Comparison of ENCODE assay signal across 10 mouse cellular contexts in genomic region chr12:111094073-111094472, GRCm38 (mm10). TPM values are rescaled to one million over a fixed set of nuclear protein-coding genes. Genes with fewer than 3 reads are reported as not detected.
A peak's percentile ranks its signal among the peaks of the same experiment; 100 is the strongest.
DNase-seq lines count a peak whose midpoint lies in the region; ATAC-seq and TF ChIP-seq lines count a peak whose summit lies in the region.
"Had no signal": no experiment of that assay in that cellular context is flagged by ENCODE, and none has a peak within 500 bp of the region (broad histone marks: within the 10 kb centered on the region; RNA-seq: fewer than 3 reads in every experiment).

No protein-coding gene starts in this region.

- H3K4me2 ChIP-seq in kidney, postnatal 0 days (ENCODE audit: low read length), result no peak overlapping the region
- no peak overlapping the region for H3K4me2 ChIP-seq in kidney, embryonic 16.5 days (replicated peaks; ENCODE audit: low read depth, low read length)
- H3K4me2 ChIP-seq in liver, embryonic 13.5 days, result no peak overlapping the region
- H3K4me2 ChIP-seq: hindbrain, embryonic 15.5 days; limb, embryonic 15.5 days had no signal

- no peaks in the 10 kb centered on the region; the same call in 1 of the 2 replicates for H3K4me1 ChIP-seq in kidney, postnatal 0 days (replicated peaks; ENCODE audit: insufficient read depth, low read length)
- H3K4me1 ChIP-seq in kidney, embryonic 16.5 days (ENCODE audit: insufficient read depth, low read length), result peaks cover 5% of the 10 kb centered on the region
- H3K4me1 ChIP-seq in liver, embryonic 13.5 days (replicated peaks), result peaks cover 32% of the 10 kb centered on the region

- H3K27me3 ChIP-seq in kidney, postnatal 0 days (ENCODE audit: insufficient read depth, low read length), result no peaks in the 10 kb centered on the region
- H3K27me3 ChIP-seq in kidney, embryonic 16.5 days (ENCODE audit: insufficient read depth, low read length), result no peaks in the 10 kb centered on the region
- no peaks in the 10 kb centered on the region for H3K27me3 ChIP-seq in liver, embryonic 13.5 days
- H3K27me3 ChIP-seq: hindbrain, embryonic 15.5 days; limb, embryonic 15.5 days had no signal

- H3K9ac ChIP-seq in kidney, postnatal 0 days (ENCODE audit: low read depth, low read length), result no peak overlapping the region
- H3K9ac ChIP-seq in kidney, embryonic 16.5 days (replicated peaks; ENCODE audit: low read length), result no peak overlapping the region
- H3K9ac ChIP-seq in liver, embryonic 13.5 days, result no peak overlapping the region
- H3K9ac ChIP-seq: hindbrain, embryonic 15.5 days; limb, embryonic 15.5 days had no signal

- no peak for ATAC-seq in kidney, postnatal 0 days (replicated peaks; ENCODE audit: low FRiP score, low read depth)
- ATAC-seq in kidney, embryonic 16.5 days (ENCODE audit: low FRiP score, low TSS enrichment), result no peak
- peak; percentile 66 for ATAC-seq in liver, embryonic 13.5 days (ENCODE audit: low read depth)

- 52% methylated on average over 5 of the region's 5 CpGs for WGBS in kidney, postnatal 0 days
- WGBS in kidney, embryonic 16.5 days, result 65% methylated on average over 5 of the region's 5 CpGs
- WGBS in liver, embryonic 13.5 days (ENCODE audit: insufficient replicate concordance), result 27% methylated on average over 5 of the region's 5 CpGs

- peaks cover 4% of the 10 kb centered on the region; the same call in 1 of the 2 replicates for H3K36me3 ChIP-seq in kidney, postnatal 0 days (ENCODE audit: insufficient read depth, low read length)
- H3K36me3 ChIP-seq in kidney, embryonic 16.5 days (ENCODE audit: insufficient read depth, low read length), result no peaks in the 10 kb centered on the region
- peaks cover 27% of the 10 kb centered on the region for H3K36me3 ChIP-seq in liver, embryonic 13.5 days
- H3K36me3 ChIP-seq: hindbrain, embryonic 15.5 days had no signal

- peak overlapping the region; percentile 71 for H3K27ac ChIP-seq in kidney, postnatal 0 days
- no peak overlapping the region; the same call in 1 of the 2 replicates for H3K27ac ChIP-seq in kidney, embryonic 16.5 days (ENCODE audit: low read length)
- H3K27ac ChIP-seq in liver, embryonic 13.5 days, result peak overlapping the region; percentile 1; the same call in 1 of the 2 replicates
- H3K27ac ChIP-seq: hindbrain, embryonic 15.5 days; limb, embryonic 15.5 days had no signal

- no peak for TF ChIP-seq CTCF in kidney, postnatal 0 days (IDR thresholded peaks at IDR 0.05; ENCODE audit: low read depth)

- no peak overlapping the region for H3K4me3 ChIP-seq in kidney, postnatal 0 days (replicated peaks; ENCODE audit: low read depth, low read length)
- H3K4me3 ChIP-seq in kidney, embryonic 16.5 days (ENCODE audit: low read length), result no peak overlapping the region
- H3K4me3 ChIP-seq in liver, embryonic 13.5 days (replicated peaks), result no peak overlapping the region
- H3K4me3 ChIP-seq: hindbrain, embryonic 15.5 days; limb, embryonic 15.5 days had no signal

- no peaks in the 10 kb centered on the region for H3K9me3 ChIP-seq in kidney, postnatal 0 days (replicated peaks; ENCODE audit: low read length)
- no peaks in the 10 kb centered on the region for H3K9me3 ChIP-seq in kidney, embryonic 16.5 days (ENCODE audit: low read length)
- no peaks in the 10 kb centered on the region for H3K9me3 ChIP-seq in liver, embryonic 13.5 days (replicated peaks)
- H3K9me3 ChIP-seq: hindbrain, embryonic 15.5 days; limb, embryonic 15.5 days had no signal

- peak; percentile 65 for DNase-seq in kidney, postnatal 0 days (ENCODE audit: low spot score)
- DNase-seq in c-Kit-positive CD71-positive TER-119-negative erythroid progenitor cells, embryonic 14.5 days (ENCODE audit: low read depth), result peak; percentile 48
- DNase-seq in liver, embryonic 13.5 days, result peak; percentile 17
- DNase-seq in naive thymus-derived CD4-positive, alpha-beta T cell, adult 2 months (ENCODE audit: low read depth), result peak; percentile 32
- DNase-seq in testis, postnatal 14 days (ENCODE audit: low spot score), result no peak
- DNase-seq in gastrocnemius, adult 18-20 months (ENCODE audit: low spot score), result no peak
- DNase-seq: thymus, postnatal 36 days had no signal

RNA-seq across cellular contexts. Expression of gene Rcor1, which starts 54.9 kb away (rescaled TPM):
- polyA plus RNA-seq in kidney, postnatal 0 days (2015; fragmentation: Nextera tagmentation; extraction: Ambion mirVana), result 9.9 and 10.1 TPM in 2 replicates
- 9.7 and 9.8 TPM in 2 replicates for polyA plus RNA-seq in kidney, embryonic 16.5 days (2015; fragmentation: Nextera tagmentation; extraction: Ambion mirVana)
- 5.8 and 6.1 TPM in 2 replicates for polyA plus RNA-seq in liver, embryonic 13.5 days (2015; fragmentation: Nextera tagmentation; extraction: Ambion mirVana)
- total RNA-seq in gastrocnemius, adult 18-20 months (2021), result 1 to 10 TPM; 6.1 to 8.1 TPM

Comparison
In these comparisons a context has a peak if more than half of its experiments do, and no peak if none do; other contexts are left out.
1. DNase-seq: peak in kidney, postnatal 0 days (single experiment), c-Kit-positive CD71-positive TER-119-negative erythroid progenitor cells, embryonic 14.5 days (single experiment), liver, embryonic 13.5 days (single experiment) and naive thymus-derived CD4-positive, alpha-beta T cell, adult 2 months (single experiment); none in testis, postnatal 14 days (single experiment) and gastrocnemius, adult 18-20 months (single experiment).